Mouse (Mus musculus): ENCODE results near the gene Gm1123.

DNA sequence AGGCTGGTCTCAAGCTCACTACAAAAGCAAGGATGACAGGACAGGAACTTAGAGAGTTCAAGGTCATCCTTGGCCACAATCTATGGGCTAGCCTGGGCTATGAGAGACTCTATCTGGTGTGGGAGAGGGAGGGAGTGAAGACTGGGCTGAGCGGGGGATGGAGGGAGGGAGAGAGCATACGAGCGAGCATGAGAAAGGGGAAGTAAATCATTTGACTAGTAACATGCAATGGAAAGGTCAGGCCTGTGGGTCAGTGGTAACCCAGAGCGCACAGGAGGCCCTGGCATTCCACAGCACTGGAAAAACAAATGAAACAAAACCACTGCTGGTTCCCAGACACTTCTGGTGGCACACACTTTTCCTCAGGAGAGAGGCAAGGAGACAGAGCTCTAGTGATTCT lies 37.0 kb upstream of the Gm1123 start:
- TF ChIP-seq MAFK (IDR thresholded peaks at IDR 0.05; ENCODE audit: insufficient read depth, low read depth, low read length) (no peak), ZC3H11A (IDR thresholded peaks at IDR 0.05; ENCODE audit: borderline replicate concordance, low read depth, low read length) (no peak), ZNF384 (IDR thresholded peaks at IDR 0.05; ENCODE audit: low read depth, low read length) (no peak), CHD2 (IDR thresholded peaks at IDR 0.05; ENCODE audit: low read depth, low read length) (no peak)

Data from ES-E14 (cell line).